Mouse (Mus musculus): ENCODE data around the gene Hapln4. TPM values are rescaled to one million over a fixed set of nuclear protein-coding genes. Genes with fewer than 3 reads are reported as not detected.

Gene Hapln4
- polyA plus RNA-seq, 1 experiment, result 0.31 TPM

DNA sequence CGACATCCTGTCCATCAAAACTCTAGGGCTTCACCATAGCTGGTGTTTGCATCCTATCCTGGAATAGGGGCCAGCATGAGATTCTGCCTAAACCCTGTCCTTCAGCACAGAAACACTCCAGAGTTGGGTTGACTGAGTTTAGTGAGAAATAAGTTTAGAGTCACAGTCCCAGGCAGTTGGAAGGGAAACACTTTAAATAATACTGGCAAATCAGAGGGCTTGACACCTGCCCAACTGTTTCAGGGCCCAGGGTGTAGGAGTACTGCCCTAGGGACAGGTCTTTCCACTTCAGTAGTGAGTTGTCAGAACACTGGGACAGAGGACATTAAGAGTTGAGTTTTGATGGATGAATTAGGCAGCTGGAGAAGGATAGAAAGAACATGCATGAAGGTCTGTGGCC, 2.9 kb downstream of the Hapln4 start:
- H3K4me1 ChIP-seq (ENCODE audit: control insufficient read depth, insufficient read depth, low read length), result peaks cover 32% of the 10 kb centered on the region
- no peaks in the 10 kb centered on the region for H3K36me3 ChIP-seq (ENCODE audit: control insufficient read depth, insufficient read depth, low read length)
- H3K4me3 ChIP-seq (ENCODE audit: control insufficient read depth, low read depth, low read length), result no peak overlapping the region
- no peak for TF ChIP-seq POLR2A (IDR thresholded peaks at IDR 0.05; ENCODE audit: control insufficient read depth, low read depth, low read length)
- no peak for TF ChIP-seq CTCF (IDR thresholded peaks at IDR 0.05; ENCODE audit: control insufficient read depth, insufficient read depth, insufficient replicate concordance, low read depth, low read length)
- no peak overlapping the region for H3K27ac ChIP-seq (ENCODE audit: control insufficient read depth, insufficient read depth, low read depth, low read length)
- no peaks in the 10 kb centered on the region for H3K27me3 ChIP-seq (ENCODE audit: control insufficient read depth, insufficient read depth, low read length)

DNA sequence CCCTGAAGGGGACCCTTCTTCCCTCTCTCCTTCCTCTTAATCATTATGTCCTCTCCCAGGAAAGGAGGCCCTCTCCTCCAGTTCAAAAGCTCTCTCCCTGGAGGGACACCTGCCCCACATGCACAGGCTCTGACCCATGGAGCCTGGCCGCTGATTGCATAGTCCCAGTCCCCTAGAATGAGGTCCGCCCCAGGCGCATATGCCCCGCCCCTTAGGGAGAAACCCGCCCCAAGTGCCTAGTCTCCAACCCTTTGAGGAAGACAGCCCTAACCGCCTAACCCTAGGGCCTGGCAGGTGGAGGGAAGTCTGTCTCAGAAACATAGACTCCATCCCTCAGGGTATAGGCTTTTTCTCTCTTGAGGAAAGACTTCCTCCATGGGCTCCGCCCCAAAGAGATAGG, 4.0 kb downstream of the Hapln4 start:
- peaks cover 32% of the 10 kb centered on the region for H3K4me1 ChIP-seq (ENCODE audit: control insufficient read depth, insufficient read depth, low read length)
- no peaks in the 10 kb centered on the region for H3K36me3 ChIP-seq (ENCODE audit: control insufficient read depth, insufficient read depth, low read length)

DNA sequence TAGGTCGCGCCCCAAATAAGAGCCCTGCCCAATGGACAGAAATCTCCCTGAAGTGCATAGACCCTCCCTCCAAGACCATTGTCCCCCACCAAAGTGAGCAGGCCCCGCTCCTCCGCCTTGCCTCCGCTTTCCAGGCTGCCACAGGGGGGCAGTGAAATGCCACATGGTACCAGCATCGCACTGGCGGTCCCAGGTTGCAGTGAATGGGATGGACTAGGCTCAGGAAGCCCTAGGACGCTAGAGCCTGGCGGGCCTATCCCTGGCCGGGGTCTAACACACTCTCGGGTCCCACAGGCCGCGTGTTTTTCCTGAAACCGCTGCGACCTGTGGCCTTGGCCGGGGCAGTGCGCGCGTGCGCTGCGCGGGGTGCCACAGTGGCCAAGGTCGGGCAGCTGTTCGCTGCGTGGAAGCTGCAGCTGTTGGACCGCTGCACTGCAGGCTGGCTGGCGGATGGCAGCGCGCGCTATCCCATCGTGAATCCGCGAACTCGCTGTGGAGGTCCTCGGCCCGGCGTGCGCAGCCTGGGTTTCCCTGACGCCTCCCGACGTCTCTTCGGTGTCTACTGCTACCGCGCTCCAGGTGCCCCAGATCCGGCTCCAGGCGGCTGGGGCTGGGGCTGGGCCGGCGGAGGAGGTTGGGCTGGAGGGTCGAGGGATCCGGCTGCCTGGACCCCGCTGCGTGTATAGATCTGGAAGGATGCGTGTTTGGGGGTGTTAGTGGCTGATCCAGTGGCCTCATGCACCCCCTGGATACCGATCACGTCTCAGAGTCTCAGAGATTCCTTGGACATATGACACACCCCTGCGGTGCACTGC, 4.8 kb downstream of the Hapln4 start:
- H3K27me3 ChIP-seq (ENCODE audit: control insufficient read depth, insufficient read depth, low read length), result no peaks in the 10 kb centered on the region
- no peaks in the 10 kb centered on the region for H3K36me3 ChIP-seq (ENCODE audit: control insufficient read depth, insufficient read depth, low read length)
- H3K4me1 ChIP-seq (ENCODE audit: control insufficient read depth, insufficient read depth, low read length), result peaks cover 32% of the 10 kb centered on the region
- peak overlapping the region; percentile 19 for H3K4me3 ChIP-seq (ENCODE audit: control insufficient read depth, low read depth, low read length)
- TF ChIP-seq CTCF (IDR thresholded peaks at IDR 0.05; ENCODE audit: control insufficient read depth, insufficient read depth, insufficient replicate concordance, low read depth, low read length) (peak; percentile 29; the same call in 1 of the 2 replicates), POLR2A (IDR thresholded peaks at IDR 0.05; ENCODE audit: control insufficient read depth, low read depth, low read length) (no peak)
- no peak overlapping the region for H3K27ac ChIP-seq (ENCODE audit: control insufficient read depth, insufficient read depth, low read depth, low read length)

More for the DNA sequence above, 4.0 kb downstream of the Hapln4 start:
- Histone ChIP-seq H3K27me3 (ENCODE audit: control insufficient read depth, insufficient read depth, low read length) (no peaks in the 10 kb centered on the region), H3K27ac (ENCODE audit: control insufficient read depth, insufficient read depth, low read depth, low read length) (no peak overlapping the region), H3K4me3 (ENCODE audit: control insufficient read depth, low read depth, low read length) (no peak overlapping the region)
- no peak for TF ChIP-seq CTCF (IDR thresholded peaks at IDR 0.05; ENCODE audit: control insufficient read depth, insufficient read depth, insufficient replicate concordance, low read depth, low read length)
- no peak for TF ChIP-seq POLR2A (IDR thresholded peaks at IDR 0.05; ENCODE audit: control insufficient read depth, low read depth, low read length)

DNA sequence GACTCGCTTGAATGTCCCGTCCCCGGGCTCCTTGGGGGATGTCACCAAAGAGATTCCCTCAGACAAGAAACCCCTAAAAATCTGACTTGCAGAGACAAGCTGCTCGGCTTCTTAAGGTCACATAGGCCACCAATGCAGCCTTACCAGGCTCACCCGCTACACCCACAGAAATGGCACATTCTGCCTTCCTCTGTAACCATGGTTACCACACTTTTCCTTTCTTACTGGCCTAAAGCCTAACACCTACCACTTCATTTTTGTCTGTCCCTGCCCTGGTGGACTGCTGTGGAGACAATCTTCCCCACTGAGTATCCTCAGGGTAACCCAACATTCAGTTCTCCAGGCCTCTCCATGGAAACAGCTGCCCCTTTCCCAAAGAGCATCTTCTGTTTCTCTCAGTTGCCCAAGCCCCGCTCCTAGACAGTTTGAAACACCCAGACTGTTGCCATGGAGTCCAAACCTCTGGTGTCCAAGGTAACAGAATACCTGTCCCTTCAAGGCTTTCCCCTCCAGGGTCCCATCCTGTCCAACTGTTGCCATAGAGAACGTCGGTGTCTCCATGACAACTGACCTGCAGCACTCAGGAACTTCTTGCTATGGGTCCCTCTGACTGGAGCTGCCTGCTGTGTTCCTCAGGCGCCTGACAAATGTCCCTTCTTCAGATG, 6.2 kb downstream of the Hapln4 start:
- no peak overlapping the region for H3K4me3 ChIP-seq (ENCODE audit: control insufficient read depth, low read depth, low read length)
- H3K36me3 ChIP-seq (ENCODE audit: control insufficient read depth, insufficient read depth, low read length), result no peaks in the 10 kb centered on the region
- no peak overlapping the region for H3K27ac ChIP-seq (ENCODE audit: control insufficient read depth, insufficient read depth, low read depth, low read length)
- peaks cover 19% of the 10 kb centered on the region for H3K4me1 ChIP-seq (ENCODE audit: control insufficient read depth, insufficient read depth, low read length)
- H3K27me3 ChIP-seq (ENCODE audit: control insufficient read depth, insufficient read depth, low read length), result no peaks in the 10 kb centered on the region
- TF ChIP-seq POLR2A (IDR thresholded peaks at IDR 0.05; ENCODE audit: control insufficient read depth, low read depth, low read length), result no peak
- TF ChIP-seq CTCF (IDR thresholded peaks at IDR 0.05; ENCODE audit: control insufficient read depth, insufficient read depth, insufficient replicate concordance, low read depth, low read length), result no peak

DNA sequence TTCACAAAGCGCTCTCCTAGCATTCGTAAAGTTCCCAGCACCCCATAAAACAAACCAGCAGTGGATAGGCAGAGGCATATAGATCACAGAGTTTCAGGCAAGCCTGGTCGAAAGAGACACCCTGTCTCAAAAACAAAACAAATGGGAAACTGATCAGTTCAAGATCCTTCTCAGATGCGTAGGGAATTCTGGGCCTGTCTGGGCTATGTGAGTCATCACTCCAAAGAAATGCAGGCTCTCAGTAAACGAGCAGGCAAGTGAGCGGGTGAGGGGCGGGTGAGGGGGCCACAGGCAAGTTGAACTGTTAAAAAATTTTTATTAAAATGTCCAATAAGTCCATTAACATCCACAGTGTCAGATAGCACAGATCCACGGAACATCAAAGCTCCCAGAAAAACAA, 9.5 kb downstream of the Hapln4 start:
- H3K4me1 ChIP-seq (ENCODE audit: control insufficient read depth, insufficient read depth, low read length), result peaks cover 10% of the 10 kb centered on the region
- TF ChIP-seq CTCF (IDR thresholded peaks at IDR 0.05; ENCODE audit: control insufficient read depth, insufficient read depth, insufficient replicate concordance, low read depth, low read length) (no peak), POLR2A (IDR thresholded peaks at IDR 0.05; ENCODE audit: control insufficient read depth, low read depth, low read length) (no peak)
- H3K36me3 ChIP-seq (ENCODE audit: control insufficient read depth, insufficient read depth, low read length), result no peaks in the 10 kb centered on the region
- no peak overlapping the region for H3K4me3 ChIP-seq (ENCODE audit: control insufficient read depth, low read depth, low read length)
- no peak overlapping the region for H3K27ac ChIP-seq (ENCODE audit: control insufficient read depth, insufficient read depth, low read depth, low read length)
- no peaks in the 10 kb centered on the region for H3K27me3 ChIP-seq (ENCODE audit: control insufficient read depth, insufficient read depth, low read length)

DNA sequence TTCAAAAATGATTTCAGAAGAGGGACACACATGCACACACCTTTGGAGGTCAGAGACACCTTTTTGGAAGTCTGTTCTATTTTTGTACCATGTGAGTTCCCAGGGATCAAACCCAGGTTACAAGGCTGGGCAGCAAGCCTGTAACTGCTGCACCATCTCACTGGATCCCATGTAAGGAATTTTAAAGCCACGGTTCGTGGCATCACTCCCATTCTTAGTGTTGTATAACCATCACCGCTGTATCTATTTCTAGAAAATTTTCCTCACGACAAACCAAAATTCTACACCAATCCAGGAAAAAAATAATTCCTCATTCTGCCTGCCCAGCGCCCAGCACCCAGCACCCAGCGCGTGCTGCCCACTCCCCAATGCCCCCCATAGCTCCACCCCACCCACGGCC, 16.0 kb downstream of the Hapln4 start:
- Histone ChIP-seq H3K36me3 (ENCODE audit: control insufficient read depth, insufficient read depth, low read length) (no peaks in the 10 kb centered on the region), H3K4me3 (ENCODE audit: control insufficient read depth, low read depth, low read length) (no peak overlapping the region), H3K4me1 (ENCODE audit: control insufficient read depth, insufficient read depth, low read length) (no peaks in the 10 kb centered on the region), H3K27ac (ENCODE audit: control insufficient read depth, insufficient read depth, low read depth, low read length) (no peak overlapping the region), H3K27me3 (ENCODE audit: control insufficient read depth, insufficient read depth, low read length) (no peaks in the 10 kb centered on the region)
- TF ChIP-seq CTCF (IDR thresholded peaks at IDR 0.05; ENCODE audit: control insufficient read depth, insufficient read depth, insufficient replicate concordance, low read depth, low read length), result no peak
- no peak for TF ChIP-seq POLR2A (IDR thresholded peaks at IDR 0.05; ENCODE audit: control insufficient read depth, low read depth, low read length)

DNA sequence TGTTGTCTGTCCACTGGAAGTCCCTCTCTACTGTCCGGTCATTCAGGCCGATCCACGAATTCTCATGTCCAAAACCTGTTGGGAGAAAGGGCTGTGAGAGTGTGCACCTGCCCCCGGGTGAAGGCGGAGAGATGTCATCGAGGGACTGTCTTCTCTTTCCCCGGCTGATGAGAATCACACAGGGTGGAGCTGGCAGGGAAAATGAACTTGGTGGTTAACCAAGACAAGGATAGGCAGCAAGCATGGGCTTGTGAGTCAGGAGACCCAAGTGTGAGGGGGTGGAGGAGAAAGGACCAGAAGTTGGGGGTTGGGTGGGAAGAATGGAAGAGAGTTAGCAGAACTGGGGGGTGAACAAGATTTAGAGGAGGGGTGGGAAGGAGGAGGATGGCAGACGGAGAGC, 17.0 kb downstream of the Hapln4 start:
- Histone ChIP-seq H3K27me3 (ENCODE audit: control insufficient read depth, insufficient read depth, low read length) (no peaks in the 10 kb centered on the region), H3K27ac (ENCODE audit: control insufficient read depth, insufficient read depth, low read depth, low read length) (no peak overlapping the region), H3K36me3 (ENCODE audit: control insufficient read depth, insufficient read depth, low read length) (no peaks in the 10 kb centered on the region), H3K4me3 (ENCODE audit: control insufficient read depth, low read depth, low read length) (no peak overlapping the region), H3K4me1 (ENCODE audit: control insufficient read depth, insufficient read depth, low read length) (no peaks in the 10 kb centered on the region)
- TF ChIP-seq CTCF (IDR thresholded peaks at IDR 0.05; ENCODE audit: control insufficient read depth, insufficient read depth, insufficient replicate concordance, low read depth, low read length), result no peak
- TF ChIP-seq POLR2A (IDR thresholded peaks at IDR 0.05; ENCODE audit: control insufficient read depth, low read depth, low read length), result no peak
